ENCODE assay signal across 17 mouse cellular contexts in genomic region chr7:69577754-69578153, GRCm38 (mm10).
"Had no signal": no experiment of that assay in that cellular context is flagged by ENCODE, and none has a peak within 500 bp of the region (broad histone marks: within the 10 kb centered on the region; RNA-seq: fewer than 3 reads in every experiment).

No protein-coding gene starts in this region.

- H3K27ac ChIP-seq: liver, embryonic 14.5 days; midbrain, embryonic 12.5 days; midbrain, embryonic 15.5 days; neural tube, embryonic 13.5 days; neural tube, embryonic 15.5 days had no signal

- DNase-seq: lung, adult 18-20 months; lung, postnatal 10 days; lung, postnatal 4 days; retina, postnatal 1 day; right cerebral cortex, adult 18-20 months; right cerebral cortex, postnatal 25 days; right cerebral cortex, postnatal 4 days; spleen, adult 18-20 months; thymus, adult 18-20 months; thymus, postnatal 14 days; thymus, postnatal 36 days had no signal

- H3K4me2 ChIP-seq: midbrain, embryonic 12.5 days; midbrain, embryonic 15.5 days; neural tube, embryonic 13.5 days; neural tube, embryonic 15.5 days had no signal

- H3K27me3 ChIP-seq: midbrain, embryonic 15.5 days had no signal

- H3K36me3 ChIP-seq: midbrain, embryonic 12.5 days; midbrain, embryonic 15.5 days; neural tube, embryonic 13.5 days; neural tube, embryonic 15.5 days had no signal

- H3K4me3 ChIP-seq: midbrain, embryonic 12.5 days; midbrain, embryonic 15.5 days; myocyte; neural tube, embryonic 13.5 days; neural tube, embryonic 15.5 days had no signal

- H3K9me3 ChIP-seq: midbrain, embryonic 12.5 days; midbrain, embryonic 15.5 days; neural tube, embryonic 13.5 days; neural tube, embryonic 15.5 days had no signal

- H3K9ac ChIP-seq: liver, embryonic 14.5 days; midbrain, embryonic 12.5 days; midbrain, embryonic 15.5 days; neural tube, embryonic 13.5 days; neural tube, embryonic 15.5 days had no signal

- ATAC-seq: midbrain, embryonic 15.5 days had no signal
